Mouse (Mus musculus) bone marrow, adult 2 months (tissue): ENCODE data around the gene Loxl4. TPM values are rescaled to one million over a fixed set of nuclear protein-coding genes. Genes with fewer than 3 reads are reported as not detected.

Source experiments
- H3K27ac ChIP-seq: fragments of 200-500 bp; 2 replicates; pipeline ENCODE4 v1.5.1; 2012; ENCODE audit warnings: low read depth, mild to moderate bottlenecking, control low read depth, inconsistent platforms, low read length; ENCODE audit not compliant: control insufficient read depth, poor library complexity, insufficient read depth
- H3K4me1 ChIP-seq: fragments of 200-500 bp; 2 replicates; pipeline ENCODE4 v1.6.1; 2011; ENCODE audit warnings: low read length; ENCODE audit not compliant: control insufficient read depth, insufficient read depth
- H3K4me3 ChIP-seq: fragments of 200-500 bp; replicated peaks from 2 replicates; pipeline ENCODE3; 2011; ENCODE audit warnings: mild to moderate bottlenecking, low read depth, low read length, control low read depth; ENCODE audit not compliant: control insufficient read depth
- CTCF ChIP-seq: fragments of 200-500 bp; IDR thresholded peaks from 2 replicates; pipeline ENCODE4 v1.5.1; 2011; ENCODE audit warnings: low read length, control low read depth; ENCODE audit not compliant: control insufficient read depth, insufficient read depth
- POLR2A ChIP-seq: fragments of 200-500 bp; IDR thresholded peaks from 2 replicates; pipeline ENCODE4 v1.6.1; 2011; ENCODE audit warnings: low read depth, mild to moderate bottlenecking, control low read depth, low read length, borderline replicate concordance; ENCODE audit not compliant: control insufficient read depth
- WGBS: fragments of 180-500 bp; shearing (Covaris S2); methylation state at CpG from one replicate; pipeline ENCODE4 v1.1.7; 2018; 5-methylcytosine and 5-hydroxymethylcytosine counted together
- polyA plus RNA-seq: library from polyadenylated mRNA; stranded (reverse); fragments of >200 nt; gene quantifications from 2 replicates; pipeline ENCODE4 v1.2.4, GENCODE M21; 2011; ENCODE audit warnings: low replicate concordance; ENCODE audit not compliant: missing spikeins, insufficient read depth, insufficient read length

Gene Loxl4
- polyA plus RNA-seq, 1 experiment, result not detected

GRCm38 (mm10) chr19:42653091-42653490 lies 40.5 kb upstream of the Loxl4 start:
- Histone ChIP-seq H3K4me1 (no peaks in the 10 kb centered on the region), H3K4me3 (no peak overlapping the region), H3K27ac (no peak overlapping the region)
- 45% methylated on average over 6 of the region's 6 CpGs for WGBS
- no peak for TF ChIP-seq POLR2A
- no peak for TF ChIP-seq CTCF

GRCm38 (mm10) chr19:42652425-42652824 lies 39.8 kb upstream of the Loxl4 start:
- Histone ChIP-seq H3K4me3 (no peak overlapping the region), H3K4me1 (no peaks in the 10 kb centered on the region), H3K27ac (no peak overlapping the region)
- TF ChIP-seq CTCF (no peak), POLR2A (no peak)
- 69% methylated on average over 7 of the region's 7 CpGs for WGBS

GRCm38 (mm10) chr19:42640211-42640610 lies 27.6 kb upstream of the Loxl4 start:
- Histone ChIP-seq H3K4me3 (no peak overlapping the region), H3K27ac (no peak overlapping the region), H3K4me1 (no peaks in the 10 kb centered on the region)
- TF ChIP-seq CTCF, result no peak
- no peak for TF ChIP-seq POLR2A
- WGBS, result 76% methylated on average over 9 of the region's 9 CpGs

GRCm38 (mm10) chr19:42639544-42639943 lies 26.9 kb upstream of the Loxl4 start:
- WGBS, result 16% methylated on average over 8 of the region's 8 CpGs
- Histone ChIP-seq H3K4me1 (no peaks in the 10 kb centered on the region), H3K4me3 (no peak overlapping the region), H3K27ac (no peak overlapping the region)
- no peak for TF ChIP-seq CTCF
- TF ChIP-seq POLR2A, result no peak

GRCm38 (mm10) chr19:42638604-42639481 lies 26.2 kb upstream of the Loxl4 start:
- Histone ChIP-seq H3K4me1 (no peaks in the 10 kb centered on the region), H3K27ac (no peak overlapping the region), H3K4me3 (no peak overlapping the region)
- no peak for TF ChIP-seq CTCF
- TF ChIP-seq POLR2A, result no peak
- WGBS, result 42% methylated on average over 8 of the region's 8 CpGs

GRCm38 (mm10) chr19:42636631-42637030 lies 24.0 kb upstream of the Loxl4 start:
- Histone ChIP-seq H3K4me3 (no peak overlapping the region), H3K4me1 (no peaks in the 10 kb centered on the region), H3K27ac (no peak overlapping the region)
- TF ChIP-seq POLR2A, result no peak
- no peak for TF ChIP-seq CTCF
- 44% methylated on average over 11 of the region's 11 CpGs for WGBS

- Histone ChIP-seq H3K4me1 (no peaks in the 10 kb centered on the region), H3K27ac (no peak overlapping the region), H3K4me3 (no peak overlapping the region)
- WGBS, result 61% methylated on average over 2 of the region's 2 CpGs
- TF ChIP-seq CTCF, result no peak
- no peak for TF ChIP-seq POLR2A
Observed at GRCm38 (mm10) chr19:42633650-42634049, 21.0 kb upstream of the Loxl4 start.

- TF ChIP-seq CTCF (no peak), POLR2A (no peak)
- WGBS, result 54% methylated on average over 4 of the region's 4 CpGs
- H3K4me3 ChIP-seq, result no peak overlapping the region
Observed at GRCm38 (mm10) chr19:42632301-42632700, 19.7 kb upstream of the Loxl4 start.

More at GRCm38 (mm10) chr19:42632301-42632700, 19.7 kb upstream of the Loxl4 start:
- no peaks in the 10 kb centered on the region for H3K4me1 ChIP-seq
- H3K27ac ChIP-seq, result no peak overlapping the region
